Mouse (Mus musculus): Measurements from ENCODE around the gene Ppfibp1.

The Ppfibp1 gene

GRCm38 (mm10) chr6:146959908-146960680 is 71.8 kb downstream of the Ppfibp1 start:
- no peak for DNase-seq (ENCODE audit: low spot score in 2 of 2)

DNA sequence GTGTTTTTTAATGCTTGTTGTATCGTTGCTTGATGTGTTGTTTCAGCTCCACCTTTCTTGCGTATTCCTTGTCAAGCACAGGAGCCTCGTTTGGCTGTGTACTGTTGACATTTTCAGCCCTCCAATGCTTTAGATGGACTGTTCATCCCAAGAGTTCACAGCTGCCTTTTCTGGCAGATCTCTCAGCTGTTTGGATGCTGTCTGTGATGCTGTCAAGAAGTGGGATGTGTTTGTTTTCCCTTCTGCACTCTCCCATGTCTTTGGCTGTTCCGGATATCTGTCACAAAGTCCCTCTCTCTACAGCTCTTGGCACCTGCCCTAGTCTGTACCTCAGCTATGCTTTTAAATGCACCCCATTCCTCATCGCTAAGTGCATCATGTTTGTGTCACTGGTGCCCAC is 72.7 kb downstream of the Ppfibp1 start:
- DNase-seq (ENCODE audit: low spot score in 2 of 2) = no peak

- DNase-seq (ENCODE audit: low spot score in 2 of 2) = no peak
Observed at GRCm38 (mm10) chr6:146961832-146962481, 73.7 kb downstream of the Ppfibp1 start.

DNA sequence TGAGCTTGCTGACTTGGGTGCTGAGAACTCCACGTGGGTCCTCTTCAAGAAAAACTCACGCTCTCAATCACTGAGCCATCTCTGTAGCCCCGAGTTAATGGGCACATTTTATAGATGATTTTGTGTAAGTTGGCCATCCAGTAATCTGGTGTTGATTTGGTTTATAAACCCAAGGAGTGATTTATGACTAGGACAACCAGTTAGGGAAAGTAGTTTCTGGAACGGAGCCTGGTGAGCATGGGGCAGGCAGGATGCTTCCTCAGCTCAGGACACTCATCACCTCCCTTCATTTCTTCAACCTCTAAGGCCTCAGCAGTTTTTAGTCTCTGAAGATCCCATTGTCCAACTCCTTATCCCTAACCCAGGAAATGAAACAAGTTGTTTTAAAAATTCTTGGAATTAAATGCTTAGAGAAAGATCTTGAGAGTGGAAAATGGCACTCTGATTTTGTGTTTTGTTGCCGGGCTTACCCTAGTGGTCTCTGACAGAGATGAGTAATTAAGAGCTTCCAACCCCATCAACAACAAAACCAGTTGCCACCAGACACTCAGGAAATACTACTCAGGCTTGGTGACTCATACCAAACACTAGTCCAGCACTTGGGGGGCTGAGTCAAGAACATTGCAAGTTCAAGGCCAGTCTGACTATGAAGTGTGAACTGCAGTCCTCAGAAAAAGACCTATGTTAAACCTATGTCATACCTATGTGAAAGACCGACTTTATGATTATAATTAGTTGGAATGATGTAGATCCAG is 75.3 kb downstream of the Ppfibp1 start:
- DNase-seq (ENCODE audit: low spot score in 2 of 2) = no peak

DNA sequence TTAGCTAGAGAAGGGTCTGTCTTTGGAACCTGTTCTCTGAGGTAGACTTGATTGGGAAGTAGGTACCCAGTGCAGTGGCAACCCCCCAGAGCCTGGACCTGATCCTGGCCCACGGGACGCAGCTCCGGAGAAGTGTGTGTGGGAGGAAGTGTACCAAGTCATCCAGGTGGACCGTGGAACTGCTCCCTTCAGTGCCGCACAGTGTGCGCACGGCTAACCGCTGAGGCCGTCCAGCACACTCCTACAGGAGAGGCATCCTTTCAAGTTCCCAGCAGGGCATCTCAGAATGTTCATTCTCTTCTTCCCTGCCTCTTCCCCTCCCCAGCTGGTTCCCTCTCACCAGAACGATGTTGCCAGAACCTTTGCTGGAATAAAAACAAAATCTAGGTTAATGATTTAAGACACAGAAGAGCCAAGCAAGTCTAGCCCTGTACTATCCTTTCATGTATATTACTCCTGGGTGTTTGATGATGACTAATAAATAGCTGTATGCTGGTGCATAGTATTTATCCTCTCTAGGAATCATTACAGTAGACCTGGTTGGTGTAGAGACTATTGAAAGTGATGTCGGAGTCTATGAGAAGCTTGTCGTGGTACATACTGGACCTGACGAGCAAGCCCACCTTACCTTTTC is 77.0 kb downstream of the Ppfibp1 start:
- no peak for DNase-seq (ENCODE audit: low spot score in 2 of 2)

GRCm38 (mm10) chr6:146966446-146967019 is 78.2 kb downstream of the Ppfibp1 start:
- DNase-seq (ENCODE audit: low spot score in 2 of 2) = no peak

DNA sequence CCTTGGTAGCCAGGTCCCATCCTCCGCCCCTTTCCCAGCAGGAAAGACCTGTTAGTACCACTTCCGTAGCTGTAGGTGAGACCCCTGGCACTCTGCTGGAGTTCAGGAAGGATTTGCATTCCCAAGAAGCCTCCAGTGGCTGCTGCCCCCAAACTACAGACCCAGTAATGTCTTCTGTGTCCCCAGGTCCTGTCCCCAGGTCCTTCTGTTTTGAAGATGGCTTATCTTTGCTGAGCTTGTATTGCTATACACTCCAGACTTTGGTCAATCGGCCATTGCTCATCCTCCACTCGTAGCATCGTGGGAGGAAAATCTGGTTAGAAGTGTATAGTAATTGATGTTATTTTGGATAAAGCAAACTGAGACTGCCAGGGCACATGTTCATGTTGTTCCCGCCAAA is 79.5 kb downstream of the Ppfibp1 start:
- no peak for DNase-seq (ENCODE audit: low spot score in 2 of 2)

DNA sequence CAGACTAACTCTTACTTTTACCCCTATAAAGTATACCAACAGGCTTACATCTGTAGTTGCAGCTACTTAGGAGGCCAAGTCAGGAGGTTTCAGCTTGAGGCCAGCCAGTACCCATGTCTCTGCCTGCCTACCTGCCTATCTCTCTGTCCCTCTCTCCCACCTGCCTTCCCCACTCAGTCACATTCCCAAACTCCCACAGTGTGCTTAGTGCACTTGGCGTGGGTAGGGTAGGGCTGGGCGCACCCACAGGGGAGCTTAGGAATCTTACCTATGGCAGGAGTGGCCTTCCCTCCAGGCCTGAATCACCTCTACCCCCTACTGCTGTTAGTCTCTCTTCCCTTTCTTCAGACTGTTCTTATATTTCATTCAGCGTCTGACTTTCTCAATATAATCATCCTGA is 82.5 kb downstream of the Ppfibp1 start:
- no peak for DNase-seq (ENCODE audit: low spot score in 2 of 2)

- no peak for DNase-seq (ENCODE audit: low spot score in 2 of 2)
Observed at GRCm38 (mm10) chr6:146971366-146971765, 83.1 kb downstream of the Ppfibp1 start.

GRCm38 (mm10) chr6:146972009-146972408 is 83.7 kb downstream of the Ppfibp1 start:
- DNase-seq (ENCODE audit: low spot score in 2 of 2) = no peak

GRCm38 (mm10) chr6:146972740-146973139 is 84.5 kb downstream of the Ppfibp1 start:
- DNase-seq (ENCODE audit: low spot score in 2 of 2) = no peak

GRCm38 (mm10) chr6:146973406-146973805 is 85.1 kb downstream of the Ppfibp1 start:
- no peak for DNase-seq (ENCODE audit: low spot score in 2 of 2)

GRCm38 (mm10) chr6:146973830-146974229 is 85.5 kb downstream of the Ppfibp1 start:
- DNase-seq (ENCODE audit: low spot score in 2 of 2) = no peak

- DNase-seq (ENCODE audit: low spot score in 2 of 2) = no peak
Observed at GRCm38 (mm10) chr6:146976446-146976845, 88.2 kb downstream of the Ppfibp1 start.

DNA sequence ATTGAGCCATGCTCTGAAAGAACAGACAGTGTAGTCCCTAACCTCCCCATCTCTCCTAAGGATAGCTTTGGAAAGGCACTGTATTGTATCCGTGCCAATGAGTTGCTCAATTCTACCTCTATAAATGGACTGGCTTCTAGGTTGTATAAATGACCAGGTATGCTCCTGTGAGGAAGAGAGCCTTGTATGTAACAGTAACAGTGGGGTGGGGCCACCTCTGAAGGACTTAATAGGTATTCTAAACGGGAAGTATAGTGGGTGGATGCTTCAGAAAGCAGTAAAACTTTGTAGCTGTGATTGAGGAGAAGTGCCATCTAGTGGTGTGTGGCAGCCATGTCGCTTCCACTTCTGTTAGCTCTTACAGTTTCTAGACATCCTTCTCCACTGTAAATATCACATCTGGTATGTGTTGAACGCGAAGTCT is 90.4 kb downstream of the Ppfibp1 start:
- no peak for DNase-seq (ENCODE audit: low spot score in 2 of 2)

DNA sequence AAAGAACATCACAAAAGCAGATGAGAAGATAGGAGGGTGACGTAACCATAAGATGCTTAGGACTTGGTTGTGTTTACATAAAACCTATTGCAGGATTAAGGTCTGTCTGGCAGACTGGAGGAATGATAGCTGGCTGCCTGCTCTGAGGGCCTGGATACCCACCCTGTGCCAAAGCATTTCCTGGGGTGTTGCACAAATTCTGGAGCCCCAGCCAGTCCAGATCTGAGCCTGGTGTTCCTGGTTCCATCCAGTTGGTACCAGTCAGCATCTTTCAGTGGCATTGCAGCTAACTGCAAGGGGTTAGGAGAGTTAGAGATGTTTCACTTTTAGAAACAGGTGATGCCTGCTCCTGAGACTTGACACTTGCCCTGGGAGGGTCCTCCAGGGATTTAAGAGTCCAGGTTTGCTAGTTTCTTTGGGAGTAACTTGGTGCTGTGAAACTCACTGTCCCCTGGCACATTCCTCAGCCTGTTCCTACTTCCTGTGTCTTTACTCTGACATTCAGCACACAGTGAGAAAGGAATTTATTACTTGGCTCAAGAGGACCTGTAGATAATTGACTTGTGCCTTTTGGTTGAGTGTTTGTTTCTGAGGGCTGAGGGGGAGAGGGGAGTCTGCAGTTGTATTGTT is 90.9 kb downstream of the Ppfibp1 start:
- DNase-seq (ENCODE audit: low spot score in 2 of 2) = no peak

DNA sequence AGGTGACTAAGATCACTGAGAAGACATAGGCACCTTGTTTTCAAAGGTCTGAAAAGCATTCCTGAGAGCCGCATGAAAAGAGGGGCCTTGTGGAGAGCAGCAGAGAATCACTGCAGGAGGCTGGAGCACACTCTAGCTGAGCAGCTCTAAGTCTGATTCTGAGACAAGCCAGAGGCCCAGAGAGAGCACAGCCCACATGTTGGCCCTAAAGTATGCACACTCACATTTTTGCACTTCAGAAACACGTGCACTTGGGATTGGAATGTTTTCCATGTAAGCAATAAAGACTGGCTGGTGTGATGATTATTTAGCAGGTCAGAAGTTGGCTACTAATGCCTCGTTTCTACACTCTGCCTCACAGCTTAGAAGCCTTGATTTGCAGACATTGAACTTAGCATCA is 91.7 kb downstream of the Ppfibp1 start:
- no peak for DNase-seq (ENCODE audit: low spot score in 2 of 2)

- DNase-seq (ENCODE audit: low spot score in 2 of 2) = no peak
Observed at GRCm38 (mm10) chr6:146981249-146981835, 93.1 kb downstream of the Ppfibp1 start.

GRCm38 (mm10) chr6:146984569-146984968 is 96.3 kb downstream of the Ppfibp1 start:
- DNase-seq (ENCODE audit: low spot score in 2 of 2) = no peak

DNA sequence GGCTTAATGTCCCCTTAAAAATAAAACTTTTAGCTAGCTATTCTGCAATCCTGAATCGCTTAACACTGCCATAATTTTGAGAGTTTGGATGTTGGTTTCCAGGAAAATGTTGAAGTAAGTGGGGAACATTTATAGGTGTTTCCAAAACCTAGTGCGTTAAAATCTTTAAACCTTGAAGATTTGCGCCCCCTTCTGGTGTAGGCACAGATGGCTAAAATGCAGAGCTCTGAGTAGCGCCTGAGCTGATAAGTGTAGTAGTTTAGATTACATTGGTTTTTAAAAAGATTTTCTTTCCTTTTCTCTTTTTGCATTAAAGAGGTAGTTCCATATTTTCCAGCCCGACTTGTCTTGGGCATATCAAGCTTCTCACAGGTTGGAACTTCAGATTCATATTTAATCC is 105.9 kb downstream of the Ppfibp1 start:
- DNase-seq (ENCODE audit: low spot score in 2 of 2) = peak; percentile 9 to 59

DNA sequence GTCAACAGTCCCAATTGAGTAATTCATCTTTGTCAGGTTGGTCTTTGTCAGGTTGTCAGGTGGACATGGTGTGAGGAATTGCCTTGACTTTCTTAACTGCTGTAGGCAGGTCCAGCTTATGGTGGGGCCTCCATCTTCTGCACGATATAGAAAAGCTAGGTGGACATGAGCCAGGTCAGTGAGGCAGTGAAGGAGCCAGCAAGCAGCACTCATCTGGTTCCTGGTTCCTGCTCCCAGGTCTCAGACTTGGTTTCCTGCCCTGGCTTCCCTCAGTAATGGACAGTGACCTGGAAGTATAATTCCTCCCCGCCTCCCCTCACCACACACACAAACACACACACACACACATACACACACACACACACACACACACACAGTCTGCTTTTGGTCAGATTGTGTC is 107.1 kb downstream of the Ppfibp1 start:
- no peak for DNase-seq (ENCODE audit: low spot score in 2 of 2)

Data from thymus, postnatal 10 days (tissue).